Mouse (Mus musculus): Measurements from ENCODE around the gene Vmn1r235. TPM values are rescaled to one million over a fixed set of nuclear protein-coding genes. Genes with fewer than 3 reads are reported as not detected.
"Not testable (repeated sequence)": the region's sequence is repeated elsewhere in the genome, so short reads cannot be mapped to it uniquely, and the experiment has no call there.

Gene Vmn1r235
- not detected in 2 replicates for polyA plus RNA-seq (2015; fragmentation: Nextera tagmentation; extraction: Ambion mirVana)

DNA sequence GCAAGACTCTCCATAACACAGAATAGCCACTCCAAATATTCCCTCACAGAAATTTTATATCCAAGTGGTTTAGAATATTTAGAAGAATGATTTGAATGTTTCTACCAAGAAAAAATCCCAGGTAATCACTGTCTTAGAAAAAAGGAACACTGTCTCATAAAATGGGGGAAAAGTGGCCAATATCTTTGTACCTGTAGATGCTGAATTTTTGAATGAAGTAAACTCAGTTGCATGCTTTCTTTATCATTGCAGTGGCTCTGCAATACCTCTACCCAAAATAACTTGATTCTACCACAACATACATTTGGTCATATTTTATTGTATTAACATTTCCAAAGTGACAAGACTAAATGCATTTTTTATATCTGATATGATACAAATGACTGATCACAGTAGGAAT lies at the start of gene Vmn1r235:
TSS of gene Vmn1r235 (plus strand) at position 301 of the 400 bp plus-strand sequence.
- H3K4me2 ChIP-seq, result no peak within 1 kb of the TSS
- no peak within 1 kb of the TSS for H3K4me3 ChIP-seq
- no peak within 1 kb of the TSS for H3K27ac ChIP-seq (replicated peaks)
- no peaks in the 10 kb centered on the region for H3K27me3 ChIP-seq (replicated peaks)
- 0 out of 2 replicates have a peak, but pooled peaks cover under 1% of the 10 kb centered on the region for H3K9me3 ChIP-seq
- H3K4me1 ChIP-seq, result no peaks in the 10 kb centered on the region
- no peak within 1 kb of the TSS for H3K9ac ChIP-seq
- ATAC-seq (ENCODE audit: extremely low read depth, insufficient number of reproducible peaks, low FRiP score, low TSS enrichment), result no peak
- no peaks in the 10 kb centered on the region for H3K36me3 ChIP-seq

DNA sequence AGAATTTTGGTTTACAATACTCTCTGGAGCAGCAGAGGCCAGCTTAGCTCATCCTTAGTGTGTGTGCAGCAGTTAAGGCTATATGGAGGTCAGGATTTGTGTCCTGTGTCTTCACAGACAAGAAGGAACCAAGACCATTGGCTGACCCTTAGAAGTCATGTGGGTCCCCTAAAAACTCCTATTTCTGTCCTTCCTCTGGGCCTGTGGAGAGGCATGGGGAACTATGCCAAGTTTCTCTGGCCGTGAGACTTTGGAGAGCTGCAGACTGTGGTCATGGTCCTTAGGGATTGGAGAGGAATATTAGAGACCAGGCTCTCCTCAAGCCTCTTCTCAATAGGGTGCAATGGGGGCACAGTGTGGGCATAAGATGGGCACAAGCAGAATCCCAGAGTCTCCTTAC lies 45.1 kb upstream of the Vmn1r235 start:
- WGBS, result 55% methylated on average over 1 of the region's 1 CpGs
- H3K4me3 ChIP-seq; H3K9me3 ChIP-seq; H3K27ac ChIP-seq (replicated peaks); H3K27me3 ChIP-seq (replicated peaks); ATAC-seq (ENCODE audit: extremely low read depth, insufficient number of reproducible peaks, low FRiP score, low TSS enrichment); H3K36me3 ChIP-seq; H3K9ac ChIP-seq; H3K4me1 ChIP-seq; H3K4me2 ChIP-seq: not testable (repeated sequence)

DNA sequence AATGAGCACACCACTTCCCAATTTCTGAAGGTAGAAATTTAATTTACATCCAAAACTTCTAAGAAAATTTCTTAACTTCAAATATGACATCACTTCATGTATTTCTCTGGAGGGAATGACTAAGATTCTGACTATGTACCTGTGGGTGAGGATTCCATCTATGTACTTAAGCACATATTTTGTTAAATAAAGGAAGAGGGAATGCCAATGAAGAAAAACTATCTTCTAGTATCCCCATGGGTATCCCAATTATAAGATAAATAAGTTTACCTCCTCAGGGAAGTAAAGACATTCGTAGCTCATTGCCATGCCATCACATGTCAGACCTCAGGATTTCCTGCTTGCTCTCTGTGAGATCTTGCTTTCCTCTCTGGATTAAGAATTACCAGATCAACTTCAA lies 30.4 kb upstream of the Vmn1r235 start, which contains the start of gene Vmn1r234:
TSS of gene Vmn1r234 (plus strand) at position 301 of the 400 bp plus-strand sequence.
- Histone ChIP-seq H3K9me3 (no peaks in the 10 kb centered on the region), H3K36me3 (no peaks in the 10 kb centered on the region), H3K27me3 (replicated peaks) (no peaks in the 10 kb centered on the region), H3K4me3 (no peak within 1 kb of the TSS), H3K4me1 (no peaks in the 10 kb centered on the region), H3K27ac (replicated peaks) (no peak within 1 kb of the TSS), H3K9ac (no peak within 1 kb of the TSS), H3K4me2 (no peak within 1 kb of the TSS)
- no peak for ATAC-seq (ENCODE audit: extremely low read depth, insufficient number of reproducible peaks, low FRiP score, low TSS enrichment)
- 57% methylated on average over 1 of the region's 1 CpGs for WGBS

DNA sequence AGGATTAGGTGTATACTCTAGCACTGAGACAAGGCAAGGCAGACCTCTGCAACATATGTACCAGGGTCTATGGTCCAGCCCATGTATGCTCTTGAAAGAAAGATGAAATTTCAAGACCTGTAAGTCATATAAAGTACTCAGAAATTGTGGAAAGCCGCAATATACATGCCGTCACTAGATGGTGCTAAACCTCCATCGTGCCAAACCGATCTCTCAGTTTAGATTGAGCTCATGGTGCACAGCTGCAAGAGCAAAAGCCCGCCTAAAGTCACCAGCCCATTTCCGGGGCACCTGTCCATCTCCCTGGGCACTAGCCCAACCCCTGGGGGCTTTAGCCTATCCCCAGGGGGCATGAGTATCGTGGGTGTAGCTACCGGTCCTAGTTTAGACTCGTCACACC lies 24.6 kb upstream of the Vmn1r235 start:
- no peaks in the 10 kb centered on the region for H3K4me1 ChIP-seq
- no peaks in the 10 kb centered on the region for H3K27me3 ChIP-seq (replicated peaks)
- no peak overlapping the region for H3K27ac ChIP-seq (replicated peaks)
- H3K9ac ChIP-seq, result no peak overlapping the region
- no peak overlapping the region for H3K4me3 ChIP-seq
- no peaks in the 10 kb centered on the region for H3K9me3 ChIP-seq
- WGBS, result 32% methylated on average over 9 of the region's 9 CpGs
- H3K4me2 ChIP-seq, result no peak overlapping the region
- no peaks in the 10 kb centered on the region for H3K36me3 ChIP-seq
- no peak for ATAC-seq (ENCODE audit: extremely low read depth, insufficient number of reproducible peaks, low FRiP score, low TSS enrichment)

DNA sequence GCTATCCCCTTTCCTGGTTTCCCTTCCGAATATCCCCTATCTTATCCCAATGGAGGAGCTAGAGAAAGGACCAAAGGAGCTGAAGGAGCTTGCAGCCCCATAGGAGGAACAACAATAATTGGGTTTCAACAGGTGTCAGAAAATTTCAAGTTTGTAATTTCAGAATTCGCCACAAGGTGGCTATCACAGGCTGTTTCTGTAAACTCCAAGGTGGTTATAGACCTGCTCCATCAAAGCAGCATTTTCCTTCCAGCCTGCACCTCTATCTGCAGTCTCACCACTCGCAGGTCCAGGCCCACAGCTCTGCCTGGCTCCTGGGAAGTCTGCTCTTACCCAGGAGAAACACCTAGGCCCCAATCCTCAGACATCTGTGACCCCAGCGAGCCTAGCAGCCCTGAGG lies 15.9 kb downstream of the Vmn1r235 start:
- Histone ChIP-seq H3K27me3 (replicated peaks) (no peaks in the 10 kb centered on the region), H3K9ac (no peak overlapping the region), H3K4me2 (no peak overlapping the region), H3K9me3 (no peaks in the 10 kb centered on the region), H3K4me1 (no peaks in the 10 kb centered on the region), H3K4me3 (no peak overlapping the region), H3K27ac (replicated peaks) (no peak overlapping the region), H3K36me3 (no peaks in the 10 kb centered on the region)
- 9% methylated on average over 4 of the region's 4 CpGs for WGBS
- no peak for ATAC-seq (ENCODE audit: extremely low read depth, insufficient number of reproducible peaks, low FRiP score, low TSS enrichment)

DNA sequence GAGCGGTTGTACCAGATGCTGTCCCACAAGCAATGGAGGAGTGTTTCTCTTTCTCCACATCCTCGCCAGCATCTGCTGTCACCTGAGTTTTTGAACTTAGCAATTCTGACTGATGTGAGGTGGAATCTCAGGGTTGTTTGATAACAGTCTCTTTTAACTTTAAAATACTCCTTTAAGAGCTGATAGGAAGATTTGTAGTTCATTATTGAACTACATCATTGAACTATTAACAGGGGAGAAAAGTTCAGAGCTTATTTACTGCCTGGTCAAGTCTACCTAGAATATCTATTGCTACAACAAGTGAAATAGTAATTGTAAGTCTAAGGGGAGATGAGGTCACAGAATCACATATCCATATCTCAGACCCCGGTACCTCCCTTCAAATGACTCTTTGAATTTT lies 26.4 kb downstream of the Vmn1r235 start, which contains the start of gene Vmn1r236:
TSS of gene Vmn1r236 (plus strand) at position 301 of the 400 bp plus-strand sequence.
- ATAC-seq (ENCODE audit: extremely low read depth, insufficient number of reproducible peaks, low FRiP score, low TSS enrichment), result no peak
- no peaks in the 10 kb centered on the region for H3K27me3 ChIP-seq (replicated peaks)
- H3K9ac ChIP-seq, result no peak within 1 kb of the TSS
- H3K4me1 ChIP-seq, result no peaks in the 10 kb centered on the region
- no peak within 1 kb of the TSS for H3K27ac ChIP-seq (replicated peaks)
- no peak within 1 kb of the TSS for H3K4me2 ChIP-seq
- H3K9me3 ChIP-seq, result no peaks in the 10 kb centered on the region
- no peak within 1 kb of the TSS for H3K4me3 ChIP-seq
- WGBS, result 68% methylated on average over 3 of the region's 3 CpGs
- no peaks in the 10 kb centered on the region for H3K36me3 ChIP-seq

DNA sequence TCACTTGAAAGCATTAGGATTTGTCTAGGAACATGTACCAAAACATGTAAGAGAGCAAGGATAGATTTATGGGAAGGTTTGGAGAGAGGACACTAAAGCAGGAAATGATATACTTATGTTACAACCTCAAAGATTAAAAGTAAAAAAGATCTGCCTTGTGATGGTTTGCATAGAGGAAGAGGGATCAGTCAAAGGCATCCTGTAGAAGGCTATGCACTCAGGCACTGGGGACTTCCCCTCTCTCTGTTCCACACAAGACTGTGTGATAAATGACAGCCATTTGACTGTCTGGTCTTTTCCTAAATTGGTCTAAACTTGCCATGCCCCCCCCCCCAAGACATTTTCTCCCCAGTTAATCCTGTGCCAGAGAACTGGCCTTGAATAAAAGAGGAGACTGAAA lies 28.2 kb downstream of the Vmn1r235 start:
- no peak overlapping the region for H3K27ac ChIP-seq (replicated peaks)
- H3K4me3 ChIP-seq, result no peak overlapping the region
- no peak overlapping the region for H3K4me2 ChIP-seq
- no peak for ATAC-seq (ENCODE audit: extremely low read depth, insufficient number of reproducible peaks, low FRiP score, low TSS enrichment)
- no peaks in the 10 kb centered on the region for H3K9me3 ChIP-seq
- H3K36me3 ChIP-seq, result no peaks in the 10 kb centered on the region
- no peaks in the 10 kb centered on the region for H3K27me3 ChIP-seq (replicated peaks)
- no peaks in the 10 kb centered on the region for H3K4me1 ChIP-seq
- no peak overlapping the region for H3K9ac ChIP-seq

DNA sequence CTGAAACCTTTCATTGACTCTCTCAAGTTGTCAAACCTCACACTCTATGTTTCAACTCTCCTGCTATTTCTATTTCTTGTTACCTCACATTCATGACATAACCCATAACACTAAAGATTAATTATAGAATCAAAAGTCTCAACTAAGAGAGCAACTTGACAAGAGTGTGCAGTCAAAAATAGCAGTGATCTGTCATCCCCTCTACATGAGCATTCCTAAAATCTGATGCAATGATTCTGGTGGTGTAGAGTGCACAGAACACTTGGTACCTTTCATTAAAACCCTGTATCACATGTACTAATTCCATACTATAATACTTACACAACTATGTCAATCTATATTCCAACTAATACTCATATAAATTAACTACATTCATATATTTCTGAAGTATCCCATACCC lies 33.5 kb downstream of the Vmn1r235 start:
- H3K9ac ChIP-seq, result no peak overlapping the region
- H3K27ac ChIP-seq (replicated peaks), result no peak overlapping the region
- no peaks in the 10 kb centered on the region for H3K27me3 ChIP-seq (replicated peaks)
- H3K36me3 ChIP-seq, result no peaks in the 10 kb centered on the region
- no peaks in the 10 kb centered on the region for H3K4me1 ChIP-seq
- H3K9me3 ChIP-seq, result no peaks in the 10 kb centered on the region
- H3K4me2 ChIP-seq, result no peak overlapping the region
- ATAC-seq (ENCODE audit: extremely low read depth, insufficient number of reproducible peaks, low FRiP score, low TSS enrichment), result no peak
- H3K4me3 ChIP-seq, result no peak overlapping the region

DNA sequence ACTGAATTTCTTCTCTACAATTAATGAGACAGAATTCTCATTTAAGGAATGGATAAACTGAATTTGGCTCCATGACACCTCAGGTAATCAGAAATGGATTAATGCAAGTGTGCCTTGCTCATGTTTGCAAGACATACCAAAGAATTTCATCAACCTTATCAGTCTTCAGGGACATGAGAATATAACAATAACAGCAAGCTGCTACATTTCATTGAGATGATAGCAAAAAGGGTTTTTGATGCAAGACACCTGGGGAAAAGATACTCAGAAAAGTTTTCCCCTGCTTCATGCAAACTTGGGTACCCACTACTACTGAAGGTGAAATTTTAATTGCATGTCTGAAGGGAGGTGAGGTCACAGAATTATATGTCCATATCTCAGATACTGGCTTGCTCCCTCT lies 55.4 kb downstream of the Vmn1r235 start, which contains the start of gene Vmn1r237:
TSS of gene Vmn1r237 (plus strand) at position 301 of the 400 bp plus-strand sequence.
- Histone ChIP-seq H3K9me3 (peaks cover 3% of the 10 kb centered on the region; the same call in 1 of the 2 replicates), H3K27me3 (replicated peaks) (no peaks in the 10 kb centered on the region), H3K27ac (replicated peaks) (no peak within 1 kb of the TSS), H3K4me2 (no peak within 1 kb of the TSS), H3K4me1 (no peaks in the 10 kb centered on the region), H3K36me3 (no peaks in the 10 kb centered on the region), H3K4me3 (no peak within 1 kb of the TSS), H3K9ac (no peak within 1 kb of the TSS)
- no peak for ATAC-seq (ENCODE audit: extremely low read depth, insufficient number of reproducible peaks, low FRiP score, low TSS enrichment)

Small RNAs within 50 kb of the gene (microRNA-seq; reads per million reads assigned to microRNA genes)
- gene Gm26384, result not detected

Other genes with a start within 250 kb of the Vmn1r235 start
- 8.0 and 10.4 TPM in 2 replicates for gene Zfp160, start 247.5 kb upstream of the Vmn1r235 start, polyA plus RNA-seq (2015; fragmentation: Nextera tagmentation; extraction: Ambion mirVana)
- not detected in 2 replicates for gene Vmn1r234, start 30.3 kb upstream of the Vmn1r235 start, polyA plus RNA-seq (2015; fragmentation: Nextera tagmentation; extraction: Ambion mirVana)
- not detected in 2 replicates for gene Vmn1r236, start 26.5 kb downstream of the Vmn1r235 start, polyA plus RNA-seq (2015; fragmentation: Nextera tagmentation; extraction: Ambion mirVana)
- gene Vmn1r237, start 55.5 kb downstream of the Vmn1r235 start, polyA plus RNA-seq (2015; fragmentation: Nextera tagmentation; extraction: Ambion mirVana), result not detected in 2 replicates
- gene Zfp677, start 127.3 kb downstream of the Vmn1r235 start, polyA plus RNA-seq (2015; fragmentation: Nextera tagmentation; extraction: Ambion mirVana), result 1.8 TPM in 2 replicates
- 3.1 and 3.4 TPM in 2 replicates for gene Zfp54, start 166.8 kb downstream of the Vmn1r235 start, polyA plus RNA-seq (2015; fragmentation: Nextera tagmentation; extraction: Ambion mirVana)
- gene Zfp51, start 194.0 kb downstream of the Vmn1r235 start, polyA plus RNA-seq (2015; fragmentation: Nextera tagmentation; extraction: Ambion mirVana), result 10.1 and 10.5 TPM in 2 replicates
- 5.7 and 6.2 TPM in 2 replicates for gene Zfp53, start 232.6 kb downstream of the Vmn1r235 start, polyA plus RNA-seq (2015; fragmentation: Nextera tagmentation; extraction: Ambion mirVana)

Data from heart, embryonic 13.5 days (tissue).